Mouse (Mus musculus): ENCODE results near the gene Depp1.

GRCm38 (mm10) chr6:116642942-116643341 is 7.5 kb upstream of the Depp1 start:
- TF ChIP-seq CTCF (IDR thresholded peaks at IDR 0.05; ENCODE audit: borderline replicate concordance, insufficient read depth, low read length) (no peak), POLR2A (IDR thresholded peaks at IDR 0.05; ENCODE audit: low read depth, low read length) (no peak)

Data from embryonic fibroblast, embryonic 13.5 days (primary cell).